Mouse (Mus musculus) heart, adult 11 months (tissue): ENCODE measurements around the gene Gm7030.
"Not testable (repeated sequence)": the region's sequence is repeated elsewhere in the genome, so short reads cannot be mapped to it uniquely, and the experiment has no call there.

Experiments used
- DNase-seq: peaks from one replicate; pipeline ENCODE4 v3.0.0; 2022

Gm7030 gene

DNA sequence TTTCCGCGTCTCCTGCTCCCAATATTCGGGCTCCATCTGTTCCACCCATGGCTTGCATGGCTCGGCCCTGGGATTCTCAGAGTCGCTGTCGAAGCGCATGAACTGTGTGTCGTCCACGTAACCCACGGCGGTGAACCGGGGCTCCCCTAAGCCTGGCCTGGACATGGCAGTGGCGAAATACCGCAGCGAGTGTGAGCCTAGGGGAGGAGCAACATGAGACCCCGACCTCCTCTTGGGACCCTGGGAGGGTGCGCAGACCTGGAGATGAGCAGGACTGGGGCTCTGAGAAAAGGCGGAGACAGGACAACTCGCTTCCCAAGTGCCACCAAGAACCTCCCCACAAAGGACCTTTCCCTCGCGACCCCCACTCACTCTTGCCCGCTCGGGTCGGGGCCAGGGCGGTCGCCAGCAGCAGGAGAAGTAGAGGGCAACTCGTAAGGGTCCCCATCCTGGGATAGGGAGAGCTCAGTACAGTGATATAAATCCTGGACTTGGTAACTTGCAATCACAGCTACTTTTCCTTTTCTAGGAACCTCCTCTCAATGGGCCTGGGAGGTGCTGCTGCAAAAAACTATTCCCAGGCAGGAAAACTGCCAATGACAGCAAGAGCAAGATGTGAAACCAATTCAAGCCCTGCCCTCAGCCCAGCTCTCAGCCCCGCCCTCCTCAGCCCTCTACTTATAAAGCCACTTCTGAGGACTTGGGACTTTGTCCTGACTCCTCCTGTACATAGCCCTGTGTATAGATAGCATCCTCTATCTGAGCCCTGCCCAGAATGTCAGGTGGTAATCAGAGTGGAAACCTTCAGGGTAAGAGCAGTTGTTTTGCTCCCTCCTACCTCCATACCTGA is at the start of gene Gm7030:
Gene Gm7030 (minus strand): TSS at position 458 of the 850 bp plus-strand sequence.
- DNase-seq = peak; percentile 94

DNA sequence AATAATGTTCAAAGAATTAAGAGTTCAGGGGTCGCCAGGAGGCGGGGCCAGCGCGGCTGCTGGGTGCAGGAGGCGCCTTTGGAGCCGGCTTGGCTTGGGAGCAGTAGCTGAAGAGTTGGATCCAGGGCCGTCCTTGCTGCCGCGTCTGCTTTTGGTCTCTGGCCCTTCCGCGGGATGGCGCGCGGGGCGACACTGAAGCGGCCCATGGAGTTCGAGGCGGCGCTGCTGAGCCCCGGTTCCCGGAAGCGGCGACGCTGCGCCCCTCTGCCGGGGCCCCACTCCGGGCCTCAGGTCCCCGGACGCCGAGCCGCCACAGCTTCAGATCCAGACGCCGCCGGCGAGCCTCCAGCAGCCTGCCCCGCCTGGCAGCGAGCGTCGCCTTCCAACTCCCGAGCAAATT is 49.7 kb upstream of the Gm7030 start:
- DNase-seq = peak; percentile 90

DNA sequence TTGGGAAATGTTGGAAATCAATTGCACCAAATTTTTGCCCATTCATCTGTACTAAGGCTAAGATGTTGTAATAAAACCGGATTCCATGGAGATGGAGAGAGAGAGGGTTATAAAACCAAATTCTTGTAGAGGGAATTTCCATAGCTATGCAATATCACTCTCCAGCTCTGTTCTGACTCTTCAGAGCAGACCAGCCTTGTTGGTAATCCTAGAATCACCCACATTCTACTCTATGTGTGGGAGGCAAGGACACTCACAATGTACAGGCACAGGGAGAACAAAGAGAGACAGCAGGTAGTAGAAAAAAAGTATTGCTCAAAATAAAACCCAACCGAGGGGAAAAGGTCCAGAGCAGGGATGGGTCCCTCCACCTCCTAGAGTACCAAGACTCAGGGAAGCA is 46.9 kb upstream of the Gm7030 start:
- DNase-seq = not testable (repeated sequence)

DNA sequence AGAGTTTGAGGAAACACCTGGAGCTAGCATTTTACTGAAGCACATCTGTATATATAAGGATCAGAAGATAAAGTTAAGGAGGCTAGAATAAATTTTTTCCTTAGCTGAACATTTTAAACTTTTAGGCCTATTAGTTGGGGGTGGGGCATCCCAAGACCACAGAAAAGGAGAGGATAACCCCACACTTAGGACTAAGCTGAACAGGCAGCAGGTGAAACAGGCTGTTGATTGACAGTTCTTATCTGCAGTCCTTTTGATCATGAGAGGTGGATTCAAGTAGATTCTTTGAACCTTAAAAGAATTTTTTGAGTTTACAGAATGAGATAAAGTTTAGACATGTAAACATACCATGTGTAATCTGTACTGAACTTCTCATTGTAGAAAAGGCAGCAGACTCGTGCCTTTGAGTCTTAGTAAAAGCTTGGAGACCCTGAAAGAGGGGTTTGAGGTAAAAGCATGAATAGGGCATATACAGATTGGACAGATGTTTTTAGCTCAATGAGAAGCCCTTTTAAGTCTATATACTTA is 41.1 kb upstream of the Gm7030 start:
- no peak for DNase-seq

DNA sequence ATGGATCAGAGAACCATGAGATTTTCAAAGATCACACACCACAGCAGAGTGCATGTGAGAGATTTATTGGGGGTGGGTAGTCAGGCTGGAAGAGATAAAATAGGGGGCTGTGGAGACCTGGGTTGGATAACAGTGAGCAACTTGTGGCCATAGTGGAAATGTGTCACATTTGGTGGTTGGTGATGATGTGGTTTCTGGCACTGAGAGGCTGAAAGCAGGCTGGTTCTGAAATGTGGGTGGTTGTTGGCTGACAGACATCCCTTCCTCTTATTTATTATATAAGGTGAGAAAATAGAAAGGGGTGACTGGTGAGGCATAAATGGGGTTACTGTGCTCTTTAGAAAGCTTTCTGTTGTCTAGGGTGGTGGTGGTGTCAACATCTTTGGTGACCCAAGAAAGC is 40.5 kb upstream of the Gm7030 start:
- no peak for DNase-seq

DNA sequence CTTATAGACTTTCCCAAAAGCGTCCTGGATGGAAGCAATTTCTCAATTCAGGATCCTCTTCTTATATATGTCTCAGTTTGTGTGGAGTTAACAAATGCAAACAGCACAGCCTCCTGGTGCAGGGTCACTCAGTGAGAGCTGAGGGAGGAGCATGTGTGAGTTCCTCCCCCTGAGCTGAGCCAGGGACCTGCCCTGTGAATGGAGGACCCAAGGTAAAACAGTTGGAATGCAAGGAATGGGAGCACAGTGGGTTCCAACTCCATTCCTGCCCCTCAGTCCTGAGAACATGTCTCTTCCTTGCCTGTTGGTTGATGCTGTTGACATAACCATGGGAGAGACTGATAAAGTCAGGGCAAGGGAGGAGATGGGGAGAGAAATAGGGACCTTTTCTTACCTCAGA is 39.9 kb upstream of the Gm7030 start:
- DNase-seq = not testable (repeated sequence)

DNA sequence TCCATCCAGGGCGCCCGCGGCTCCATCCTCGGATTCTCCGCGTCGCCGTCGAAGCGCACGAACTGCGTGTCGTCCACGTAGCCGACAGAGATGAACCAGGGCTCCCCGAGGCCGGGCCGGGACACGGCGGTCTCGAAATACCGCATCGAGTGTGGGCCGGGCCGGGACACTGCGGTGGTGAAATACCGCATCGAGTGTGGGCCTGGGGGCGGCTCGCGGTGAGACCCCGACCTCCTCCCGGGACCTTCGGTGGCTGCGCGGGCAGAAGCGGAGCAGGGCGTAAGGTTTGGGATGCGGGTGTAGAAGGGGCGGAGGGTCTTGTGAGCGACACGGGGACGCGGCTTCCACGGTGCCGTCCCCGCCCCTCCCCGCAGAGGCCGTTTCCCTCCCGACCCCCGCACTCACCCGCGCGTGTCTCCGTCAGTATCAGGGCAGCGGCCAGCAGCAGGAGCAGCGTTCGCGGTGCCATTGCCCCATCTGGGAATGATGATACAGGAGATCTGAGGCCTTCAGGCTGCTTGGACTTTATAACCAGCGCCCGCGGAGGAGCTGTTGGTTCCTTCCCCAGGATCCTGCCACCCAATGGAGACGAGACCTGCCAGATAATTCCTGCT is 38.9 kb upstream of the Gm7030 start, which contains the start of gene Gm8909:
Gene Gm8909 (minus strand): TSS at position 499 of the 614 bp plus-strand sequence.
- DNase-seq = no peak

DNA sequence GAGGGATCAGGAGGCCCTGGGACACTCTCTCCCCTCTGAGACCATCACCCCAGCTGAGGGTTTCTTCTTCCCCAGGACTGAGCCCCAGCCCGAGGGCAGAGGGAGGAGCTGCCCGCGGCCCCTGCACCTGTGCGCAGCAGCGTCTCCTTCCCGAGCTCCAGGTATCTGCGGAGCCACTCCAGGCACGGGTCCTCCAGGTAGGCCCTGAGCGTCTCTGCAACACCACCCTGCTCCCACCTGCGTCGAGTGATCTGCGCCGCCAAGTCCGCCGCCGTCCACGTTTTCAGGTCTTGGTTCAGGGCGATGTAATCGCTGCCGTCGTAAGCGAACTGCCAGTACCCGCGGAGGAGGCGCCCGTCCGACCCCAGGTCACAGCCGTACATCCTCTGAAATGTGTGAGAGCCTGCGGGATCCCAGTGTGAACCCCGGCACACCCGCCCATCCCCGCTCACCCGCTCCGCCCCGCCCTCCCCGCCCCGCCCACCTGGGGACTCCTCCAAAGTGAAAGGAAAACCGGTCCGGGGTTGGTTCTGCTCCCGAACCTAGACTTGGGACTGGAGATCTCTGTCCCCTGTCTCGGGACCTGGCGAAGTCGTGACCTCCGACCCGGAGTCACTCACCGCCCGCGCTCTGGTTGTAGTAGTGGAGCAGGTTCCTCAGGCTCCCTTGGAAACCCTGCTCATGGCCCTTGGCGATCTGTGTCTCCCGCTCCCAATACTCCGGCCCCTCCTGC is 38.2 kb upstream of the Gm7030 start:
- DNase-seq = peak; percentile 89

DNA sequence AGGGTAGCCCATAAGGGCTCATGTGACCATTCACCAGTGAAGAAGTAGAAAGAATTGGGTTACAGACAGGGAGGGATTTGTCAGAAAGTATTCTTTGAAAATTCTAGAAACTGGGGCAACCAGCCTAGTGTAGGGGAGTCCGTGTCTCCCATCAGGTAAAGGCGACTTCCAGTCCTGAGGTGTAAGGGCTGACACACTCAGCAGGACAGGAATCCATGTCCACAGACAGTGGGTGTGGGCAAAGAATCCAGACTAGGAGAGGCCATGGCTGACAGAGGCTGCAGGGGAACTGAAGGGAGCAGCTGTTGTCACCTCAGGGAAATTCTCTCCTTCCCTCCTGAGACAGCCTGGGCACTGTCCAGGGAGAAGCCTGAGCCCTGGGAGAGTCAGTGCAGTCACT is 37.7 kb upstream of the Gm7030 start:
- not testable (repeated sequence) for DNase-seq

DNA sequence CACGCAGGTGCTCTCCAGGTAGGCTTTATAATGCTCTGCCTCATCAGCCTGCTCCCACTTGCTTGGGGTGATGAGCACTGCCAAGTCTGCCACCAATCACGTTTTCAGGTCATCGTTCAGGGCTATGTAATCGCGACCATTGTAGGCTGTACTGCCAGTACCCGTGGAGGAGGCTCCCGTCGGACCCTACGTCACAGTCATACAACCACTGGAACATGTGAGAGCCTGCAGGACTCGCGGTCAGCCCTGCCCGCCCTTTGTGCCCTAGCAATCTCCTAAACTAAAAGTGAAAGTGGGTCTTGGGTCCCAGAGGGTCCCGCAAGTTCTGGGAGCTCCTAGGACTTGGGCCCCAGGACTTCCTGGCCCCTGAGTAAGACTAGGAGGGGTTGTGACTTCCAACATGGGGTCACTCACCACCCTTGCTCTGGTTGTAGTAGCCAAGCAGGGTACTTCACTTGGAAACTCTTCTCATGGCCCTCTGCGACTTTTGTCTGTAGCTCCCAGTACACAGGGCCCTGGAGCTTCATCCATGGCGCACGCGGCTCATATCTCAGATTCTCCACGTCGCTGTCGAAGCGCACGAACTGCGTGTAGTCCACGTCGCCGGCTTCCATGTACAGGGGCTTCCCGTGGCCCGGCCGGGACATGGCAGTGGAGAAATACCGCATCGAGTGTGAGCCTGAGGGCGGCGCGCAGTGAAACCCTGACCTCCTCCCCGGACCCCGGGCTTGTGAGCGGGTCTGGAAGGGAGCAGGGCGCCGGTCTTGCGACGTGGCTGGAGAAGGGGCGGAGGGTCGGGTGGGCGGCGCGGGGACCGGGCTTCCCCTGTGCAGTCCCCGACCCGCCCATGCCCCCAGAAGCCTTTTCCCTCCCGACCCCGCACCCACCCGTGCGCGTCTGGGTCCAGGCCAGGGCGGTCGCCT is 32.2 kb upstream of the Gm7030 start:
- peak; percentile 87 for DNase-seq

DNA sequence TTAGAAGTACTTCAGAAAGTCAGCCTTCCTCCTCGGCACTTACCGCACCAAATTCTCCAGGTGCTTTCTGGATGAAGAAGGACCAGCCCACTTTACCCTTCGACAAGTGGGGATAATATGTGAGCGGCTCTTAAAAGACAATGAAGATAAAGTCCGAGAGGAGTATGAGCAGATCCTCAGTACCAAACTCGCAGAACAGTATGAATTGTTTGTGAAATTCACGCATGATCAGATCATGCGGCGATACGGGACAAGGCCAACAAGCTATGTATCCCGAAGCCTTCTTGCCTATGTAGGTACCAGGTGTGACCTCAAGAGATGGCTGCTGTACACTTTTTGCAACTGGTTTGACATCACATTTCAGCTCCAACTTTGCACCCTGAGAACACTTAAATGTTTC is 29.0 kb upstream of the Gm7030 start:
- not testable (repeated sequence) for DNase-seq

DNA sequence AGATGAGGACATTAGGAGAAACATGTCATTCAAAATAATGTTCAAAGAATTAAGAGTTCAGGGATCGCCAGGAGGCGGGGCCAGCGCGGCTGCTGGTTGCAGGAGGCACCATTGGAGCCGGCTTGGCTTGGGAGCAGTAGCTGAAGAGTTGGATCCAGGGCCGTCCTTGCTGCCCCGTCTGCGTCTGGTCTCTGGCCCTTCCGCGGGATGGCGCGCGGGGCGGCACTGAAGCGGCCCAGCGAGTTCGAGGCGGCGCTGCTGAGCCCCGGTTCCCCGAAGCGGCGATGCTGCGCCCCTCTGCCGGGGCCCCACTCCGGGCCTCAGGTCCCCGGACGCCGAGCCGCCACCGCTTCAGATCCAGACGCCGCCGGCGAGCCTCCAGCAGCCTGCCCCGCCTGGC is 28.6 kb upstream of the Gm7030 start:
- peak; percentile 86 for DNase-seq

DNA sequence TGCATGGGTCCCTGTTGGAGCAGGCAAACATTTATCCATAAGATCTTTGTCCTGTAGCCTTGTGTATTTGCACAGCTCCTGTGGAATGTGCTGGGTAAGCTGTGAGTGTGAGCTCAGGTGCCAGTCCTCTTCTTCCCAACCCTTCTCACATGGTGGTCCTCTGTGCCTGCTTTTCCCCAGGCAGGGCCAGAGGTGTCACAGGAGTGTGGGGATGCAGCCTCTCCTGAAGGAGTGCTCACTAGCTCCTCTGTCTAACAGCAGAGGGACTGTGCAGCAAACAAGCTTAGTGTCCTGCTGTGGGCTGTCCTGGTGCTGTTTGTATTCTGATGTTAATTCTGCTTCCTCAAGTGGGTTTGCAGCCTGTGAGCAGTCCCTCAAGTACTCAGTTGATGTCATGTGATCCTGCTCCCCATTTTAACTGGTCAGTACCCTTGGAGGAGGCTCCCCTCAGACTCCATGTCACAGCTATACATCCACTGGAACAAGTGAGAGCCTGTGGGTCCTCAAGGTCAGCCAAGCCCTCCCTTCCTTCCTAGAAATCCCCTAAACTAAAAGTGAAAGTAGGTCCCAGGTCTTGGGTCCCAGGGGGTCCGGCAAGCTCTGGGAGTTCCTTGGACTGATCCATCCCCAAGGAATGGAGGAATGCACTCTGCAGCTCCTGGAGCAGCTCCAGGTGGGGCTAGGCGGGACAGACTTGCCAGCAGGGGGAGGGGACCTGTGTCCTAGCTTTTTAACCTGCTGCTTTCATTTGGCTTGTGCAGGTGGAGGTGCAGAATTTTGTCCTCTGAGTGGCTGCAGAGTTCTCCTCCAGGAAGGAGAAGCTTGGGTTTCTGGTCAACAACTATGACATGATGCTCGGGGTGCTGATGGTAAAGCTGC is 25.3 kb upstream of the Gm7030 start:
- DNase-seq = peak; percentile 52

DNA sequence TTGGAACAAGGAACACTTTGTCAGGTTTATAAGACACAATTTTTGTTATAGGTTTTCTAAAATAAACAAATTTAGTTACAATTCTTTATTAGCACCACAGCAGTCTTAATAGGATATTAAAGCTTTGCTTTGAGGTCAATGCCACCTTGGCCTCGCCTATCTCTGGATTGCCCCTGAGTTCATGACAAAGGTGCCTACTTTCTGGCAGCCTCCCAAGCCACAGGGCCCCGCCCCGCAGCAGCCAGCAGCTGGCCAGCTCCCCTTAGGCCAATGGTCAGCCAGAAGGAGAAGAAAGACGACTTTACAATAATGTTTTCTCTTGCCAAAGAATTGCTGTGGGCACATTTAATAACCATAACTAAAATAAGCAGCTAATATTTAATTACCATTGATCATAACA is 22.0 kb upstream of the Gm7030 start:
- DNase-seq = not testable (repeated sequence)

DNA sequence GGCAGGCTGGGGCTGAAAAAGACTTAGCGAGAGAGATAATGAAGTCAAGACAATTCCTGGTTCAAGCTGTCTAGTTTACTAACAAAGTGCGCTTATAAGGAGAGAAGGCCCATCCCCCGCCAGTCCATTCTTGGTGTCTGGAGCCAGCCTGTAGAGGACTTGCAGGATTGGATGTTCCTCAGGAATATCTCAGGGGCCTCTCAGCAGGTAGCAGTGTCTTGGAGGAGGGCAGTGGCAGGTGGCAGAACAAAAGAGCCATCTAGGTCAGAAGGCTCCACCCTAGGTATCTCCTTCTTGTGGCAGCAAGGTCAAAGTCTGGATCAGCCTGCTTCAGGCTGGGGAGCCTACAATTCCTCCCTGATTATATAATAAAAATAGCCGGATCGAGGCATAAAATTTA is 19.2 kb upstream of the Gm7030 start:
- DNase-seq = not testable (repeated sequence)

DNA sequence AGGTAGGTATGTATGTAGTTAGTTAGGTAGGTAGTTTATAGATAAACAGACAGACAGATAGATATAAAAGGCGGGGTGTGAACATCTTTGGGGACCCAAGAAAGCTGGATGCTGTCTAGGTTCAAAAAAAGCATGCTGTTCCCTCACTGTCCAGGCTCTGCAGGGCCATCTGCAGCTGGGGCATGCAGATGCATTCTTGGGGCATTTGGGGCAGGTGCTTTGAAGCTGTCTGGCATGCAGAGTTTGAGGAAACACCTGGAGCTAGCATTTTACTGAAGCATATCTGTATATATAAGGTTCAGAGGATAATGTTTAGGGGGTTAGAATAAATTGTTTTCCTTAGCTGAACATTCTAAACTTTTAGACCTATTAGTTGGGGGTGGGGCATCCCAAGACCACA is 17.7 kb upstream of the Gm7030 start:
- not testable (repeated sequence) for DNase-seq

DNA sequence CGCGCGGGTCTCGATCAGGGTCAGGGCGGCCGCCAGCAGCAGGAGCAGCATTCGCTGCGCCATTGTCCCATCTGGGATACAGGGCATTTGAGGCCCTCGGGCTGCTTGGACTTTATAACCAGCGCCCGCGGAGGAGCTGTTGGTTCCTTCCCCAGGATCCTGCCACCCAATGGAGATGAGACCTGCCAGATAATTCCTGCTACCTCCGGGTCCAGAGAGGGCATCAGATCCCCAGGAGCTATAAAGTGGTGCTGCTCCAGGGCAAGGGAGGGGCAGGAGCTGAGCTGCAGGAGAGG is 16.6 kb upstream of the Gm7030 start:
- not testable (repeated sequence) for DNase-seq

DNA sequence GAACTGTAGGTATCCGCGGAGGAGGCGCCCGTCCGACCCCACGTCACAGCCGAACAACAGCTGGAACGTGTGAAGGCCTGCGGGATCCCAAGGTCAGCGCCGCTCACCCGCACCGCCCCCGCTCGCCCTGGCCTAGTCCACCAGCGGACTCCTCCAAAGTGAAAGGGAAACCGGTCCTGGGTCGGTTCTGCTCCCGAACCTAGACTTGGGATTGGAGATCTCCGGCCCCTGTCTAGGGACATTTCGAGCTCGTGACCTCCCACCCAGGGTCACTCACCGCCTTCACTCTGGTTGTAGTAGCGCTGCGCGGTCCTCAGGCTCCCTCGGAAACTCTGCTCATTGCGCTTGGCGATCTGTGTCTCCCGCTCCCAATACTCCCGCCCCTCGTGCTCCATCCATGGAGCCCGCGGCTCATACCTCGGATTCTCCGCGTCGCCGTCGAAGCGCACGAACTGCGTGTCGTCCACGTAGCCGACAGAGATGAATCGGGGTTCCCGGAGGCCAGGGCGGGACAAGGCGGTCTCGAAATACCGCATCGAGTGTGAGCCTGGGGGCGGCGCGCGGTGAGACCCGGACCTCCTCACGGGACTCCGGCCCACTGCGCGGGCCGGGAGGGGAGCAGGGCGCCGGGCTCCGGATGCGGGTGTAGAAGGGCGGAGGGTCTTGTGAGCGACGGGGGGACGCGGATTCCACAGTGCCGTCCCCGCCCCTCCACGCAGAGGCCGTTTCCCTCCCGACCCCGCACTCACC is 16.1 kb upstream of the Gm7030 start:
- DNase-seq = peak; percentile 92

DNA sequence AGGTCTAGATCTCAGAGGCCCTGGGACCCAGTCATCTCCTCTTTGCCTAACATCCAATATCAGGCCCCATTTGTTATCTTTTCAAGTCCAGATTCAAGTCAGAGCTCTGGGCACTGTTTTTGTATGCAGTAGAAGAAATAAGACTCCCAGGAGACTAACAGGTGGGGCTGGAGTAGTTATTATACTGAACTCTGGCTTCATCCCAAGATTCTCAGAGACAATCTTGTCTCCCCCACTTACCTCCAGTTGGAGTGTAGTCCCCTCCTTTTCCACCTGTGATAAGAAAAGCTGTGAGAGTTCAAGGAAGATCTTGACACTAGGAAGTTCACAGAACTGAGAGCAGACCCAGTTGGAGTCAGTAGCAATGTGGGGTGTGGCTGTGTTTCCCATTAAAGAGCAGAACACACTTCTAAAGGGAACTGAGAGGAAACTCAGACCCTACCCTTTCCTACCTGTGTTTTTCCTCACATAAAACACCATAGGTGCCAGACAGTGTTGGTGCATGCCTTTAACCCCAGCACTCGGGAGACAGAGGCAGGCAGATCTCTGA is 7.1 kb upstream of the Gm7030 start:
- peak; percentile 68 for DNase-seq
